In genomic region chr5:149101869-149102268, GRCm38 (mm10) we compare ENCODE assay signal across 15 mouse cellular contexts.
DNase-seq lines count a peak whose midpoint lies in the region; ATAC-seq and TF ChIP-seq lines count a peak whose summit lies in the region.
"Had no signal": no experiment of that assay in that cellular context is flagged by ENCODE, and none has a peak within 500 bp of the region (broad histone marks: within the 10 kb centered on the region; RNA-seq: fewer than 3 reads in every experiment).

No protein-coding gene starts in this region.

- no peak overlapping the region for H3K9ac ChIP-seq in liver, embryonic 14.5 days (replicated peaks)
- no peak overlapping the region for H3K9ac ChIP-seq in liver, embryonic 11.5 days (ENCODE audit: low read depth, low read length)
- H3K9ac ChIP-seq in ES-Bruce4 (ENCODE audit: low read depth, poor library complexity, severe bottlenecking) = no peak overlapping the region

- 71% methylated on average over 6 of the region's 6 CpGs for WGBS in liver, embryonic 14.5 days (ENCODE audit: insufficient replicate concordance)
- WGBS in liver, embryonic 11.5 days = 75% methylated on average over 6 of the region's 6 CpGs

- H3K4me3 ChIP-seq in liver, embryonic 14.5 days (ENCODE audit: insufficient read depth in 1 of 2, low read depth in 2 of 2, low read length in 2 of 2) = no peak overlapping the region
- H3K4me3 ChIP-seq in liver, embryonic 11.5 days (ENCODE audit: low read depth, low read length) = no peak overlapping the region
- H3K4me3 ChIP-seq in ES-Bruce4 (ENCODE audit: low read depth, low read length) = no peak overlapping the region
- H3K4me3 ChIP-seq: embryonic facial prominence, embryonic 10.5 days had no signal

- no peak for ATAC-seq in liver, embryonic 14.5 days (ENCODE audit: insufficient read depth)
- ATAC-seq in liver, embryonic 11.5 days (replicated peaks; ENCODE audit: low FRiP score) = no peak
- ATAC-seq: hindbrain, embryonic 16.5 days had no signal

- no peaks in the 10 kb centered on the region for H3K36me3 ChIP-seq in liver, embryonic 14.5 days (replicated peaks; ENCODE audit: control insufficient read depth, insufficient read depth, low read depth)
- no peaks in the 10 kb centered on the region for H3K36me3 ChIP-seq in liver, embryonic 11.5 days (ENCODE audit: control insufficient read depth, insufficient read depth, low read length)
- no peaks in the 10 kb centered on the region for H3K36me3 ChIP-seq in ES-Bruce4 (ENCODE audit: control insufficient read depth, insufficient read depth, low read length, poor library complexity, severe bottlenecking)
- H3K36me3 ChIP-seq: embryonic facial prominence, embryonic 10.5 days had no signal

- no peak overlapping the region for H3K4me2 ChIP-seq in liver, embryonic 14.5 days (ENCODE audit: low read depth)
- H3K4me2 ChIP-seq in liver, embryonic 11.5 days = no peak overlapping the region

- TF ChIP-seq EP300 in liver, embryonic 14.5 days (IDR thresholded peaks at IDR 0.05; ENCODE audit: low read depth) = no peak
- no peak for TF ChIP-seq EP300 in ES-Bruce4 (IDR thresholded peaks at IDR 0.05; ENCODE audit: insufficient read depth, low read depth, low read length)

- no peaks in the 10 kb centered on the region for H3K9me3 ChIP-seq in liver, embryonic 14.5 days (ENCODE audit: control insufficient read depth, low read length)
- no peaks in the 10 kb centered on the region for H3K9me3 ChIP-seq in liver, embryonic 11.5 days (ENCODE audit: control insufficient read depth, low read length)
- no peaks in the 10 kb centered on the region for H3K9me3 ChIP-seq in ES-Bruce4 (replicated peaks; ENCODE audit: control insufficient read depth, insufficient read depth, low read length, poor library complexity, severe bottlenecking)

- no peak for DNase-seq in liver, embryonic 14.5 days (ENCODE audit: low read depth in 3 of 3, low spot score in 3 of 3)
- DNase-seq in liver, embryonic 11.5 days (ENCODE audit: low spot score) = no peak
- peak; percentile 48 for DNase-seq in A20 (ENCODE audit: low read depth, low spot score)
- DNase-seq in induced T-regulatory cell, adult 2 months (ENCODE audit: low read depth) = peak; percentile 36
- no peak for DNase-seq in frontal cortex, postnatal 14 days (ENCODE audit: low spot score in 2 of 2)
- no peak for DNase-seq in ovary, postnatal 10 days (ENCODE audit: low spot score)
- DNase-seq: adrenal gland, adult 2 months; cerebellum, adult 8-10 months; heart, adult 18-20 months; heart, postnatal 14 days; thymus, postnatal 4 days had no signal

- no peak for TF ChIP-seq POLR2A in ES-Bruce4 (IDR thresholded peaks at IDR 0.05; ENCODE audit: insufficient read depth, low read length)

- H3K4me1 ChIP-seq in liver, embryonic 14.5 days (replicated peaks; ENCODE audit: control insufficient read depth in 2 of 2, insufficient read depth in 2 of 2, low read length in 1 of 2) = no peaks in the 10 kb centered on the region
- H3K4me1 ChIP-seq in liver, embryonic 11.5 days (replicated peaks; ENCODE audit: control insufficient read depth, insufficient read depth, low read length) = no peaks in the 10 kb centered on the region
- no peaks in the 10 kb centered on the region for H3K4me1 ChIP-seq in ES-Bruce4 (ENCODE audit: control insufficient read depth, insufficient read depth, low read length)
- H3K4me1 ChIP-seq: embryonic facial prominence, embryonic 10.5 days had no signal

- no peaks in the 10 kb centered on the region for H3K27me3 ChIP-seq in liver, embryonic 14.5 days (ENCODE audit: control insufficient read depth, insufficient read depth, low read length)
- H3K27me3 ChIP-seq in liver, embryonic 11.5 days (replicated peaks; ENCODE audit: control insufficient read depth, insufficient read depth, low read length) = no peaks in the 10 kb centered on the region
- H3K27me3 ChIP-seq in ES-Bruce4 (ENCODE audit: control insufficient read depth, insufficient read depth, low read length, poor library complexity, severe bottlenecking) = no peaks in the 10 kb centered on the region

- TF ChIP-seq CTCF in liver, embryonic 14.5 days (IDR thresholded peaks at IDR 0.05; ENCODE audit: low read depth) = peak; percentile 51
- peak; percentile 33 for TF ChIP-seq CTCF in ES-Bruce4 (IDR thresholded peaks at IDR 0.05; ENCODE audit: low read depth, low read length)

- no peak overlapping the region for H3K27ac ChIP-seq in liver, embryonic 14.5 days
- H3K27ac ChIP-seq in liver, embryonic 11.5 days (ENCODE audit: low read depth, low read length) = no peak overlapping the region
- H3K27ac ChIP-seq in ES-Bruce4 (ENCODE audit: insufficient read depth, low read length) = no peak overlapping the region
- H3K27ac ChIP-seq: embryonic facial prominence, embryonic 10.5 days; macrophage had no signal

Comparison
In these comparisons a context has a peak if more than half of its experiments do, and no peak if none do; other contexts are left out.
1. DNase-seq: peak in A20 (single experiment) and induced T-regulatory cell, adult 2 months (single experiment); none in liver, embryonic 14.5 days (0 of 3), liver, embryonic 11.5 days (single experiment), frontal cortex, postnatal 14 days (0 of 2) and ovary, postnatal 10 days (single experiment).